Mouse (Mus musculus): ENCODE data around the gene Odaph. TPM values are rescaled to one million over a fixed set of nuclear protein-coding genes. Genes with fewer than 3 reads are reported as not detected.

The Odaph gene
- polyA plus RNA-seq, 1 experiment from 2014 or later = not detected

GRCm38 (mm10) chr5:91975758-91976157, 11.5 kb upstream of the Odaph start:
- Histone ChIP-seq H3K27me3 (ENCODE audit: insufficient read depth, low read length) (no peaks in the 10 kb centered on the region), H3K36me3 (ENCODE audit: insufficient read depth) (no peaks in the 10 kb centered on the region), H3K9ac (no peak overlapping the region), H3K9me3 (ENCODE audit: low read depth, low read length) (no peaks in the 10 kb centered on the region), H3K27ac (ENCODE audit: low read depth) (no peak overlapping the region), H3K4me2 (no peak overlapping the region), H3K4me1 (ENCODE audit: insufficient read depth) (no peaks in the 10 kb centered on the region), H3K4me3 (ENCODE audit: low read depth, low read length) (no peak overlapping the region)
- ATAC-seq (ENCODE audit: insufficient read depth) (no peak), DNase-seq (no peak)
- 87% methylated on average over 9 of the region's 9 CpGs for WGBS
- TF ChIP-seq CTCF (IDR thresholded peaks at IDR 0.05; ENCODE audit: low read depth) = no peak

GRCm38 (mm10) chr5:91976566-91977396, 10.5 kb upstream of the Odaph start:
- no peak for DNase-seq
- H3K4me3 ChIP-seq (ENCODE audit: low read depth, low read length) = no peak overlapping the region
- H3K4me2 ChIP-seq = no peak overlapping the region
- 68% methylated on average over 10 of the region's 10 CpGs for WGBS
- no peaks in the 10 kb centered on the region for H3K27me3 ChIP-seq (ENCODE audit: insufficient read depth, low read length)
- H3K4me1 ChIP-seq (ENCODE audit: insufficient read depth) = no peaks in the 10 kb centered on the region
- no peak for TF ChIP-seq CTCF (IDR thresholded peaks at IDR 0.05; ENCODE audit: low read depth)
- H3K9ac ChIP-seq = no peak overlapping the region
- H3K27ac ChIP-seq (ENCODE audit: low read depth) = no peak overlapping the region
- H3K9me3 ChIP-seq (ENCODE audit: low read depth, low read length) = no peaks in the 10 kb centered on the region
- ATAC-seq (ENCODE audit: insufficient read depth) = no peak
- no peaks in the 10 kb centered on the region for H3K36me3 ChIP-seq (ENCODE audit: insufficient read depth)

DNA sequence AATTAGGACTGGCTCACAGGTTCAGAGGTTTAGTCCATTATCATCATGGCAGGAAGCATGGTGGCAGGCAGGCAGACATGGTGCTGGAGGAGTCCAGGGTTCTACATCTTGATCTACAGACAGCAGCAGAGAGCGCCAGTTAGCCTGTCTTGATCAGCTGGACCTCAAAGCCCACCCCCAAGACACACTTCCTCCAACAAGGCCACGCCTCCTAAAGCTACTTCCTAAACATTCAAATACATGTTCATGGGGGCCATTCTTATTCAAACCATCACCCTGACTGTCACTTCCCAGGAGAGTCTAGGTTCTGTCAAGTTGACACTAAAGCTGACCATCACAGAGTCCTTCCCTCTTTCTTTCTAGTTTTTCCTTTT, 9.9 kb upstream of the Odaph start:
- Histone ChIP-seq H3K4me1 (ENCODE audit: insufficient read depth) (no peaks in the 10 kb centered on the region), H3K9ac (no peak overlapping the region), H3K4me2 (no peak overlapping the region), H3K27ac (ENCODE audit: low read depth) (no peak overlapping the region), H3K27me3 (ENCODE audit: insufficient read depth, low read length) (no peaks in the 10 kb centered on the region), H3K36me3 (ENCODE audit: insufficient read depth) (no peaks in the 10 kb centered on the region), H3K4me3 (ENCODE audit: low read depth, low read length) (no peak overlapping the region), H3K9me3 (ENCODE audit: low read depth, low read length) (no peaks in the 10 kb centered on the region)
- no peak for TF ChIP-seq CTCF (IDR thresholded peaks at IDR 0.05; ENCODE audit: low read depth)
- ATAC-seq (ENCODE audit: insufficient read depth) = no peak
- WGBS = 81% methylated on average over 2 of the region's 2 CpGs
- DNase-seq = no peak

GRCm38 (mm10) chr5:91981176-91981840, 6.0 kb upstream of the Odaph start:
- DNase-seq = no peak
- 87% methylated on average over 11 of the region's 11 CpGs for WGBS

DNA sequence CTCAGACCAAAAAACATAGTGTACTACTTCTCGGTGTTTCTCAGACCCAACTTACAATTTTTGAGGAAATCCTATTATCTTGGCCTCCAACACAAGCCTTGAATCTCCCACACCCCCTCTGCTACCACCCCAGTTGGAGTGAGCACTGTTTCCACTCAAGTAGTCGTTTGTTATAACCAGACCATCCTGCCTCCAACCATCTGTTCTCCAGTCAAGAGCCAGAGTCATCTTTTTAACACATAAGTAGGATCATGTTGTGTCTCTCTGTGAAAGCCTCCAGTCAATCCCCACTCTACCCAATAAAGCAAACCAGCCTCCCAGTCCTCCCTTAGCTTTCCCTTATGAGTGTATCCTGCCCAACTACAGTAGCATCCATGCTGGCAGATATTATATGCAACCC, 3.8 kb upstream of the Odaph start:
- ATAC-seq (ENCODE audit: insufficient read depth) (no peak), DNase-seq (no peak)
- Histone ChIP-seq H3K9ac (no peak overlapping the region), H3K4me1 (ENCODE audit: insufficient read depth) (no peaks in the 10 kb centered on the region), H3K27ac (ENCODE audit: low read depth) (no peak overlapping the region), H3K9me3 (ENCODE audit: low read depth, low read length) (no peaks in the 10 kb centered on the region), H3K36me3 (ENCODE audit: insufficient read depth) (no peaks in the 10 kb centered on the region), H3K4me3 (ENCODE audit: low read depth, low read length) (no peak overlapping the region), H3K27me3 (ENCODE audit: insufficient read depth, low read length) (no peaks in the 10 kb centered on the region), H3K4me2 (no peak overlapping the region)
- TF ChIP-seq CTCF (IDR thresholded peaks at IDR 0.05; ENCODE audit: low read depth) = no peak
- 63% methylated on average over 2 of the region's 2 CpGs for WGBS

More at GRCm38 (mm10) chr5:91981176-91981840, 6.0 kb upstream of the Odaph start:
- no peaks in the 10 kb centered on the region for H3K36me3 ChIP-seq (ENCODE audit: insufficient read depth)
- no peaks in the 10 kb centered on the region for H3K4me1 ChIP-seq (ENCODE audit: insufficient read depth)
- no peak overlapping the region for H3K9ac ChIP-seq
- no peak overlapping the region for H3K27ac ChIP-seq (ENCODE audit: low read depth)
- H3K4me2 ChIP-seq = no peak overlapping the region
- TF ChIP-seq CTCF (IDR thresholded peaks at IDR 0.05; ENCODE audit: low read depth) = no peak
- no peak for ATAC-seq (ENCODE audit: insufficient read depth)
- H3K4me3 ChIP-seq (ENCODE audit: low read depth, low read length) = no peak overlapping the region
- no peaks in the 10 kb centered on the region for H3K9me3 ChIP-seq (ENCODE audit: low read depth, low read length)
- H3K27me3 ChIP-seq (ENCODE audit: insufficient read depth, low read length) = no peaks in the 10 kb centered on the region

- Histone ChIP-seq H3K4me1 (ENCODE audit: insufficient read depth) (no peaks in the 10 kb centered on the region), H3K4me3 (ENCODE audit: low read depth, low read length) (no peak overlapping the region), H3K9me3 (ENCODE audit: low read depth, low read length) (no peaks in the 10 kb centered on the region), H3K4me2 (no peak overlapping the region), H3K27ac (ENCODE audit: low read depth) (no peak overlapping the region), H3K27me3 (ENCODE audit: insufficient read depth, low read length) (no peaks in the 10 kb centered on the region), H3K36me3 (ENCODE audit: insufficient read depth) (no peaks in the 10 kb centered on the region), H3K9ac (no peak overlapping the region)
- no peak for DNase-seq
- no peak for ATAC-seq (ENCODE audit: insufficient read depth)
- no peak for TF ChIP-seq CTCF (IDR thresholded peaks at IDR 0.05; ENCODE audit: low read depth)
- 63% methylated on average over 2 of the region's 2 CpGs for WGBS
Observed at GRCm38 (mm10) chr5:91985721-91986120, 1.6 kb upstream of the Odaph start.

DNA sequence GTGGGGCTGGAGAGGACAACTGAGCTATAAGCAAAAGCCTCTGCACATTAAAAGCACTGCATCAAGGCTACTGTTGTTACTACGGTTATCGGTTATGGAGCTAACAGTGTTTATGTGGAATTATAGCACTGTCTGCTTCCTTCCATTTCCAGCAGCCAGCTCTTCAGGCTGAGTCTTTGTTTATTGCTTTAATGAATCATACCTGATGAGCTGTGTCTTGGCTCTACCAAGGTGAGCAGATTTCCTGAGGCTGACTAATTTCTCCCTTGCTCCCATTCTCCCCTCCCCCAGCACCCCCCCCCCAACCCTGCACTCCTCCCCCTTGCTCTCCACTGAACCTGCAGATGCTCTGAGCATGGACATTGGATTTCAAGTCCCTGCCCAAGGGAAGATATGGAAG, 524 bp downstream of the Odaph start:
- Histone ChIP-seq H3K9me3 (ENCODE audit: low read depth, low read length) (no peaks in the 10 kb centered on the region), H3K27ac (ENCODE audit: low read depth) (no peak overlapping the region), H3K4me1 (ENCODE audit: insufficient read depth) (no peaks in the 10 kb centered on the region), H3K4me3 (ENCODE audit: low read depth, low read length) (no peak overlapping the region), H3K9ac (no peak overlapping the region), H3K4me2 (no peak overlapping the region), H3K27me3 (ENCODE audit: insufficient read depth, low read length) (no peaks in the 10 kb centered on the region), H3K36me3 (ENCODE audit: insufficient read depth) (no peaks in the 10 kb centered on the region)
- ATAC-seq (ENCODE audit: insufficient read depth) (no peak), DNase-seq (no peak)
- WGBS = 75% methylated on average over 2 of the region's 2 CpGs
- no peak for TF ChIP-seq CTCF (IDR thresholded peaks at IDR 0.05; ENCODE audit: low read depth)

All from lung, embryonic 14.5 days (tissue).